Mouse (Mus musculus) heart, embryonic 15.5 days (tissue): Measurements from ENCODE around the gene Olfr930. TPM values are rescaled to one million over a fixed set of nuclear protein-coding genes. Genes with fewer than 3 reads are reported as not detected.

Experiments used
- ATAC-seq: fragments of 200-750 bp; cut with Nextera tagmentation; replicated peaks from 2 replicates; pipeline ENCODE4 v1.8.0; 2017; ENCODE audit warnings: low read depth, moderate TSS enrichment; ENCODE audit not compliant: insufficient number of reproducible peaks, insufficient read depth, low FRiP score
- H3K27ac ChIP-seq: fragments of 300-500 bp; sonication (generic); 2 replicates; pipeline ENCODE4 v1.5.1; 2015; ENCODE audit warnings: mild to moderate bottlenecking, inconsistent platforms
- H3K27me3 ChIP-seq: fragments of 300-500 bp; sonication (generic); 2 replicates; pipeline ENCODE4 v1.6.1; 2015; ENCODE audit warnings: inconsistent platforms
- H3K36me3 ChIP-seq: fragments of 300-500 bp; sonication (generic); 2 replicates; pipeline ENCODE4 v1.6.1; 2015; ENCODE audit warnings: mild to moderate bottlenecking, inconsistent platforms
- H3K4me1 ChIP-seq: fragments of 300-500 bp; sonication (generic); replicated peaks from 2 replicates; pipeline ENCODE4 v1.6.1; 2015; ENCODE audit warnings: inconsistent platforms
- H3K4me2 ChIP-seq: fragments of 300-500 bp; sonication (generic); 2 replicates; pipeline ENCODE4 v1.6.1; 2015; ENCODE audit warnings: inconsistent platforms, mild to moderate bottlenecking, moderate library complexity
- H3K4me3 ChIP-seq: fragments of 300-500 bp; sonication (generic); 2 replicates; pipeline ENCODE4 v1.5.1; 2015; ENCODE audit warnings: mild to moderate bottlenecking, inconsistent platforms
- H3K9ac ChIP-seq: fragments of 300-500 bp; sonication (generic); 2 replicates; pipeline ENCODE4 v1.6.1; 2015; ENCODE audit warnings: mild to moderate bottlenecking, inconsistent platforms
- H3K9me3 ChIP-seq: fragments of 300-500 bp; sonication (generic); replicated peaks from 2 replicates; pipeline ENCODE4 v1.6.1; 2016; ENCODE audit warnings: inconsistent platforms
- WGBS: fragments of 180-500 bp; shearing (Covaris S2); methylation state at CpG from one replicate; pipeline ENCODE4 v1.1.7; 2015; ENCODE audit warnings: mixed read lengths; 5-methylcytosine and 5-hydroxymethylcytosine counted together
- polyA plus RNA-seq: library from polyadenylated mRNA; unstranded; fragments of >200 nt; fragmentation: Nextera tagmentation; extraction: Ambion mirVana; gene quantifications from 2 replicates; pipeline ENCODE4 v1.2.1, GENCODE M21; 2015

Olfr930 gene
- not detected in 2 replicates for polyA plus RNA-seq

DNA sequence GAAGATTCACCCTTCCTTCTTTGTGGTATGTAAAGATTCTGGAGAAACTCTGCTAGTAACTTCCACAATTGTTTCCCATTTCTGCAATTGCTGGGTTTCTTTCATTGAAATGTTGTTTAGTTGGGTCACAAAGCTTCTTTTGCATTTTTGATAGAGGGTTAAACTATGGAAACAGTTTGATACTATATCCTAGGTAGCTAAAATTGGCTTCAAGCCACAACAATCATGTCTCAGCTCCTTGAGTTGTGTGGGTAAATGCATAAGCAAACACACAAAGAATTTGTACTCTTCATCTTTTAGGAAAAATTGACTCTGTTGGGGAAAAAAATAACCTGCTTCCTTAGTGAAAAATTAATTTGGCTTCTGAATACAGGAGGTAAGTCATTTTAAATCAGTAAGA, at the start of gene Olfr930:
TSS of gene Olfr930 (plus strand) at position 301 of the 400 bp plus-strand sequence.
- H3K4me2 ChIP-seq: no peak within 1 kb of the TSS
- H3K4me3 ChIP-seq: no peak within 1 kb of the TSS
- H3K9ac ChIP-seq: no peak within 1 kb of the TSS
- H3K4me1 ChIP-seq: no peaks in the 10 kb centered on the region
- no peaks in the 10 kb centered on the region for H3K9me3 ChIP-seq
- ATAC-seq: no peak
- H3K36me3 ChIP-seq: no peaks in the 10 kb centered on the region
- no peaks in the 10 kb centered on the region for H3K27me3 ChIP-seq
- H3K27ac ChIP-seq: no peak within 1 kb of the TSS

- ATAC-seq: no peak
- H3K9ac ChIP-seq: no peak overlapping the region
- H3K9me3 ChIP-seq: no peaks in the 10 kb centered on the region
- no peaks in the 10 kb centered on the region for H3K4me1 ChIP-seq
- no peak overlapping the region for H3K27ac ChIP-seq
- no peak overlapping the region for H3K4me2 ChIP-seq
- H3K27me3 ChIP-seq: no peaks in the 10 kb centered on the region
- no peaks in the 10 kb centered on the region for H3K36me3 ChIP-seq
- WGBS: 55% methylated on average over 7 of the region's 7 CpGs
- H3K4me3 ChIP-seq: no peak overlapping the region
These were observed 24.0 kb downstream of the Olfr930 start for GRCm38 (mm10) chr9:38953401-38954123.

GRCm38 (mm10) chr9:38954124-38954416, 24.5 kb downstream of the Olfr930 start:
- Histone ChIP-seq H3K4me2 (no peak overlapping the region), H3K36me3 (no peaks in the 10 kb centered on the region), H3K9me3 (no peaks in the 10 kb centered on the region), H3K9ac (no peak overlapping the region), H3K27me3 (no peaks in the 10 kb centered on the region), H3K4me1 (no peaks in the 10 kb centered on the region), H3K27ac (no peak overlapping the region), H3K4me3 (no peak overlapping the region)
- WGBS: 64% methylated on average over 4 of the region's 4 CpGs
- no peak for ATAC-seq

DNA sequence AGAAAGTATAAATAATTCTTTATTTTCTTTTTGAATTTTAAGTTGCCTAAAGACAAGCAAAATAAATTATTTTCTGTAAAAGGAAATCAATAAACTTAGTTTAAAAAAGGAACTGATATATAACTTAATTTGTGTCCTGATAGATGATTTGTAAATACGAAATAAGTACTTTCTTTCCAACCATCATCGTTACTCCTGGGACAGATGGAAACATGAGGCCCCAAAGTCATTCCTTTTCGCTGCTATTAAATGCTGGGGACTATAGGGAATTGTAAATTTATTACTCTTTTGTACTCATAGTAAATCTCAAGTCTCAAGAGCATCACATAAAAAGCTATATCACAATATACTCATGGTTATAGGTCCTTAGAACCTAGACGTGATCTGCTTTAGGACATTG, 42.4 kb downstream of the Olfr930 start, which contains the start of gene Olfr933:
TSS of gene Olfr933 (plus strand) at position 301 of the 400 bp plus-strand sequence.
- no peak within 1 kb of the TSS for H3K9ac ChIP-seq
- no peaks in the 10 kb centered on the region for H3K36me3 ChIP-seq
- no peaks in the 10 kb centered on the region for H3K27me3 ChIP-seq
- H3K9me3 ChIP-seq: no peaks in the 10 kb centered on the region
- no peak for ATAC-seq
- H3K27ac ChIP-seq: no peak within 1 kb of the TSS
- H3K4me1 ChIP-seq: no peaks in the 10 kb centered on the region
- H3K4me3 ChIP-seq: no peak within 1 kb of the TSS
- no peak within 1 kb of the TSS for H3K4me2 ChIP-seq
- WGBS: 70% methylated on average over 4 of the region's 4 CpGs

Other genes with a start within 250 kb of the Olfr930 start
- gene Olfr919, start 226.1 kb upstream of the Olfr930 start, polyA plus RNA-seq: not detected in 2 replicates
- 19.8 and 24.0 TPM in 2 replicates for gene Vwa5a, start 211.5 kb upstream of the Olfr930 start, polyA plus RNA-seq
- gene Olfr920, start 177.5 kb upstream of the Olfr930 start, polyA plus RNA-seq: 0.03 TPM in 1 of 2 replicates, not detected in the other
- gene Olfr921, start 156.7 kb upstream of the Olfr930 start, polyA plus RNA-seq: not detected in 2 replicates
- gene Olfr922, start 115.2 kb upstream of the Olfr930 start, polyA plus RNA-seq: not detected in 2 replicates
- gene Olfr923, start 103.3 kb upstream of the Olfr930 start, polyA plus RNA-seq: not detected in 2 replicates
- gene Olfr924, start 85.4 kb upstream of the Olfr930 start, polyA plus RNA-seq: not detected in 2 replicates
- gene Olfr26, start 74.7 kb upstream of the Olfr930 start, polyA plus RNA-seq: not detected in 2 replicates
- not detected in 2 replicates for gene Olfr926, start 52.7 kb upstream of the Olfr930 start, polyA plus RNA-seq
- not detected in 2 replicates for gene Olfr933, start 42.5 kb downstream of the Olfr930 start, polyA plus RNA-seq
- gene Olfr934, start 58.5 kb downstream of the Olfr930 start, polyA plus RNA-seq: not detected in 2 replicates
- not detected in 2 replicates for gene Olfr935, start 69.9 kb downstream of the Olfr930 start, polyA plus RNA-seq
- not detected in 2 replicates for gene Olfr146, start 93.6 kb downstream of the Olfr930 start, polyA plus RNA-seq
- not detected in 2 replicates for gene Olfr937, start 135.1 kb downstream of the Olfr930 start, polyA plus RNA-seq
- not detected in 2 replicates for gene Olfr938, start 149.1 kb downstream of the Olfr930 start, polyA plus RNA-seq
- gene Olfr27, start 198.3 kb downstream of the Olfr930 start, polyA plus RNA-seq: not detected in 2 replicates
- gene Olfr943, start 236.5 kb downstream of the Olfr930 start, polyA plus RNA-seq: not detected in 2 replicates